Mouse (Mus musculus) limb, embryonic 11.5 days (tissue): ENCODE measurements at regions not wholly inside any gene's neighbourhood (a gene's known extent, or its start where the extent isn't known, plus 50 kb on each side); places are given as distances from the start of the nearest gene placed in this dataset.

Experiments
- ATAC-seq: fragments of 200-750 bp; cut with Nextera tagmentation; 2 replicates; pipeline ENCODE4 v1.8.0; 2017; ENCODE audit warnings: low read depth; ENCODE audit not compliant: insufficient number of reproducible peaks, low FRiP score, low TSS enrichment
- DNase-seq: peaks from one replicate; pipeline ENCODE4 v3.0.0-alpha.2; 2015; ENCODE audit warnings: low spot score
- H3K27ac ChIP-seq: fragments of 300-500 bp; sonication (generic); replicated peaks from 2 replicates; pipeline ENCODE4 v1.5.1; 2014; ENCODE audit warnings: low read depth, mild to moderate bottlenecking, low read length
- H3K27me3 ChIP-seq: fragments of 300-500 bp; sonication (generic); 2 replicates; pipeline ENCODE4 v1.6.1; 2014; ENCODE audit warnings: mild to moderate bottlenecking, low read length, mixed read lengths; ENCODE audit not compliant: control insufficient read depth, insufficient read depth
- H3K36me3 ChIP-seq: fragments of 300-500 bp; sonication (generic); 2 replicates; pipeline ENCODE4 v1.6.1; 2014; ENCODE audit warnings: mild to moderate bottlenecking, low read length, moderate library complexity, mixed read lengths; ENCODE audit not compliant: control insufficient read depth, insufficient read depth
- H3K4me1 ChIP-seq: fragments of 300-500 bp; sonication (generic); 2 replicates; pipeline ENCODE4 v1.6.1; 2014; ENCODE audit warnings: low read length, mixed read lengths; ENCODE audit not compliant: control insufficient read depth, insufficient read depth
- H3K4me2 ChIP-seq: fragments of 300-500 bp; sonication (generic); 2 replicates; pipeline ENCODE4 v1.6.1; 2014; ENCODE audit warnings: low read depth, mild to moderate bottlenecking, moderate library complexity; ENCODE audit not compliant: severe bottlenecking
- H3K4me3 ChIP-seq: fragments of 300-500 bp; sonication (generic); 2 replicates; pipeline ENCODE4 v1.5.1; 2014; ENCODE audit warnings: low read depth, low read length
- H3K9ac ChIP-seq: fragments of 300-500 bp; sonication (generic); 2 replicates; pipeline ENCODE4 v1.6.1; 2014; ENCODE audit warnings: mild to moderate bottlenecking, low read length
- H3K9me3 ChIP-seq: fragments of 300-500 bp; sonication (generic); 2 replicates; pipeline ENCODE4 v1.6.1; 2016; ENCODE audit warnings: low read length; ENCODE audit not compliant: control insufficient read depth
- WGBS: fragments of 180-500 bp; shearing (Covaris S2); extraction: QIAGEN DNeasy Blood & Tissue Kit; methylation state at CpG from one replicate; pipeline ENCODE4 v1.1.7; 2014; 5-methylcytosine and 5-hydroxymethylcytosine counted together

DNA sequence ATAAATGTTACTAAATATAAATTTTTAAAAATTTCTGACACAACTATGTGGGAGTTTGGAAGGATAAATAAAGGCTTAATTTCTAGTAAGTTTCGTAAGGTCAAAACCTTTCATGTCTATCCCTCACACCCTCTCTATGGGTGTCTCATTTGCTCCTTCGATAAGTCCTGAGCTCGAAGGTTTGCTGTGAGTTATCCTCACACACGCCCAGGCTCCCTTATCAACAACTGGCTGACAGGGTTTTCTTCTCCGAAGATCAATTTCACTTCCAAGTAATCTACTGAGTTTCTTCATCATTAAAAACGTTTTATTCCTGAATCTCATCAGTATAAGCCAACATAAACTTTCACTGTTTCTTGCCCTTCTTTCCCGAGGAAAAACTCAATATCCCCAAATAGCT lies 416.0 kb upstream of the Nudt12 start:
- no peak overlapping the region for H3K9ac ChIP-seq
- H3K27ac ChIP-seq = no peak overlapping the region
- H3K4me1 ChIP-seq = no peaks in the 10 kb centered on the region
- no peak for ATAC-seq
- H3K36me3 ChIP-seq = no peaks in the 10 kb centered on the region
- 67% methylated on average over 7 of the region's 7 CpGs for WGBS
- no peak overlapping the region for H3K4me3 ChIP-seq
- DNase-seq = no peak
- H3K4me2 ChIP-seq = no peak overlapping the region
- no peaks in the 10 kb centered on the region for H3K27me3 ChIP-seq
- no peaks in the 10 kb centered on the region for H3K9me3 ChIP-seq

DNA sequence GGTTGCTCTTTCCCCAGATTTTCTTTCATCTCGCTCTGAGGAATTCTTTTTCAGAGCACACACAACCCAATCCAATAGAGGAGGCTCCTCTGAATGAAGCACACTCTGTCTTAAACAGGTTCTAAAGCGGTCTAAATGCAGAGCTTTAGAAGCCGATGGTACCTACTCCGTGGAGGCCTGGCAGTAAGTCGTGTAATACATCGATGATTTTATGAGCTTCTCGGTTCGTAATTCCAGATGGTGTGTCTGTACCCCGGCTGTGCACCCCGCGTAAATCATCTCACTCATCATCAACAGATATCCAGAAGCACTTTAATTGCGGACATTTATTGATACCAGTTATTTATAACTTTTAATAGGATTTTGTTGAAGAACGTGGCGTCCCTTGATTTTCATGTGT lies 408.3 kb upstream of the Nudt12 start:
- Histone ChIP-seq H3K27me3 (no peaks in the 10 kb centered on the region), H3K4me3 (no peak overlapping the region), H3K9ac (no peak overlapping the region), H3K4me2 (peak overlapping the region; percentile 21), H3K4me1 (0 out of 2 replicates have a peak, but pooled peaks cover 6% of the 10 kb centered on the region), H3K36me3 (no peaks in the 10 kb centered on the region), H3K27ac (no peak overlapping the region), H3K9me3 (no peaks in the 10 kb centered on the region)
- DNase-seq = peak; percentile 51
- WGBS = 21% methylated on average over 14 of the region's 14 CpGs
- peak; percentile 57; the same call in 1 of the 2 replicates for ATAC-seq

DNA sequence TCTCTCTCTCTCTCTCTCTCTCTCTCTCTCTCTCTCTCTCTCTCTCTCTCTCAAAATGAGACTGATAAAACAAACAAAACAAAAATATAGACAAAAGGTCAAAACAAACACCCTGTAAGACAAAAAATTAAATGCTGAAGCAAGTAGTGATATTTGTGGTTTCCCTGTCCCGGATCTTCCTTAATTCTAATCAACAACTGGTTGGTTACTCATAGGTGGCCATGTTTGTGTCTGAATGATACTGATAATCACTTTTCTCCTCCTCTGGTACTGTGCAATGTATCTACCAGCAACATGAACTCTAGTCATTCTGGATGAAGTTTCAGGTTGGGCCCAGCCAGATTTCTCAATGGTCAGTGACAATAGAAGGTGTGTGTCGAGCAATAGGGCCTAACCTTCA lies 396.1 kb upstream of the Nudt12 start:
- H3K4me2 ChIP-seq = no peak overlapping the region
- ATAC-seq (no peak), DNase-seq (no peak)
- H3K27ac ChIP-seq = no peak overlapping the region
- no peak overlapping the region for H3K4me3 ChIP-seq
- H3K9me3 ChIP-seq = no peaks in the 10 kb centered on the region
- no peaks in the 10 kb centered on the region for H3K36me3 ChIP-seq
- WGBS = 83% methylated on average over 2 of the region's 2 CpGs
- H3K9ac ChIP-seq = no peak overlapping the region
- no peaks in the 10 kb centered on the region for H3K27me3 ChIP-seq
- no peaks in the 10 kb centered on the region for H3K4me1 ChIP-seq

DNA sequence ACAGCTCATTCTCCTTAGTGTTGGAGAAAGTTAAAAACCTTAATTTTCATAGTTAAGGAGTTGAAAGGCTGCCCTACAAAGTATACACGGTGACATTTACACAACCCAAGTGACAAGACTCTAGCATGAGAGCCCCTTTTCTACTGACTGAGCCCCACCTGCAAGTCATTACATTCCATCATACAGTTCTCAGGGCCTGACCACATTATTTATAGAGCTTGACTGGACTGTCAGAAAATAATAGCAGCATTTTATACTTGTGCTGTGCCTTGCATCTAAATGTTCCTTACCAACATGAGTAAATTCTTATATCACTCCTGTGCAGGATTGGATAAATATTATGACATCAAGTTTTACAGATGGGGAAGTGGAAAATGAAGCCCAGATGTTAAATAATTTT lies 391.4 kb upstream of the Nudt12 start:
- no peak for DNase-seq
- no peaks in the 10 kb centered on the region for H3K36me3 ChIP-seq
- H3K27ac ChIP-seq = no peak overlapping the region
- H3K4me1 ChIP-seq = no peaks in the 10 kb centered on the region
- no peaks in the 10 kb centered on the region for H3K27me3 ChIP-seq
- no peak for ATAC-seq
- H3K9me3 ChIP-seq = no peaks in the 10 kb centered on the region
- H3K4me2 ChIP-seq = no peak overlapping the region
- WGBS = 54% methylated on average over 1 of the region's 1 CpGs
- H3K9ac ChIP-seq = no peak overlapping the region
- no peak overlapping the region for H3K4me3 ChIP-seq

GRCm38 (mm10) chr17:59397404-59397803 lies 384.2 kb upstream of the Nudt12 start:
- Histone ChIP-seq H3K4me2 (no peak overlapping the region), H3K27ac (no peak overlapping the region), H3K27me3 (no peaks in the 10 kb centered on the region), H3K9ac (no peak overlapping the region), H3K9me3 (no peaks in the 10 kb centered on the region), H3K36me3 (no peaks in the 10 kb centered on the region), H3K4me3 (no peak overlapping the region), H3K4me1 (no peaks in the 10 kb centered on the region)
- 84% methylated on average over 3 of the region's 3 CpGs for WGBS
- DNase-seq (no peak), ATAC-seq (no peak)

- H3K4me3 ChIP-seq = no peak overlapping the region
- no peaks in the 10 kb centered on the region for H3K9me3 ChIP-seq
- no peak overlapping the region for H3K27ac ChIP-seq
- ATAC-seq (no peak), DNase-seq (no peak)
- H3K9ac ChIP-seq = no peak overlapping the region
- H3K27me3 ChIP-seq = no peaks in the 10 kb centered on the region
- WGBS = 90% methylated on average over 5 of the region's 5 CpGs
- no peaks in the 10 kb centered on the region for H3K4me1 ChIP-seq
- no peaks in the 10 kb centered on the region for H3K36me3 ChIP-seq
- H3K4me2 ChIP-seq = no peak overlapping the region
Observed at GRCm38 (mm10) chr17:59383107-59383438, 369.9 kb upstream of the Nudt12 start.

- 63% methylated on average over 7 of the region's 7 CpGs for WGBS
- H3K27me3 ChIP-seq = no peaks in the 10 kb centered on the region
- DNase-seq = no peak
- no peak overlapping the region for H3K4me3 ChIP-seq
- ATAC-seq = 0 out of 2 replicates have a peak, but pooled peaks have one; percentile 39
- H3K9ac ChIP-seq = no peak overlapping the region
- no peaks in the 10 kb centered on the region for H3K36me3 ChIP-seq
- no peak overlapping the region for H3K4me2 ChIP-seq
- no peak overlapping the region for H3K27ac ChIP-seq
- H3K4me1 ChIP-seq = no peaks in the 10 kb centered on the region
- H3K9me3 ChIP-seq = no peaks in the 10 kb centered on the region
Observed at GRCm38 (mm10) chr17:59382225-59383106, 369.3 kb upstream of the Nudt12 start.

DNA sequence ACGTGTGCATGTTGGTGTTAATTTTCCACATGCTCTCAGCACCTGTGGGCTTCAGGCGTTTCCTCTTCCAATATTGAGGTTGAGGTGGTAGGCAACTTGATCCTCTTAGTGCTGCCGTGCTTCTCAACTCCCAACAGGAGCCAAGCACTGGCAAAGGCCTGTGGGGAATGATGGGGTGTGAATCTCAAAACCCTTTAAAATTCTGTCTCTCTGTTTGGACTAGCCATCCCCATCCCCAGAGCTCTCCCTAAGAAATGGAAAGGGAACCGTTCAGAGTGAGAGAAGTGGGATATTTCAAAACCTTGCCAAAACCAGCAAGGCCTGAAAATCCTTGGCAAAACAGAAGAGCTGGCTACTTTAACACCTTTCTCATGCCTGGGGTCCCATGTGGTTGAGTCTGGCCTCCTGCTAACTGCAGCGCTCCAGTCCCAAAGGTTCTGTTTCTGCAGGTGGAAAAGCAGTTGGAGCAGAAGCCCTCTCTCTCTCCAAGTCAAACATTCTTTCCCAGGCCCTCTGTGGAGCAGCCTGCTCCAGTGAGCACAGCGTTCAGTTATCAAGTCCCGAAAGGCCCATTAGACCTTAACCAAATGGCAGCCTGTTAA lies 360.4 kb upstream of the Nudt12 start:
- Histone ChIP-seq H3K4me3 (no peak overlapping the region), H3K4me1 (0 out of 2 replicates have a peak, but pooled peaks cover 5% of the 10 kb centered on the region), H3K27me3 (no peaks in the 10 kb centered on the region), H3K9me3 (no peaks in the 10 kb centered on the region), H3K4me2 (no peak overlapping the region), H3K36me3 (no peaks in the 10 kb centered on the region), H3K27ac (no peak overlapping the region), H3K9ac (no peak overlapping the region)
- 46% methylated on average over 7 of the region's 7 CpGs for WGBS
- no peak for ATAC-seq
- no peak for DNase-seq
